Mouse (Mus musculus): Measurements from ENCODE around the gene Fras1. TPM values are rescaled to one million over a fixed set of nuclear protein-coding genes. Genes with fewer than 3 reads are reported as not detected.
A peak's percentile ranks its signal among the peaks of the same experiment; 100 is the strongest.

Fras1 gene
- polyA plus RNA-seq, 1 experiment from 2014 or later = 3.2 TPM

DNA sequence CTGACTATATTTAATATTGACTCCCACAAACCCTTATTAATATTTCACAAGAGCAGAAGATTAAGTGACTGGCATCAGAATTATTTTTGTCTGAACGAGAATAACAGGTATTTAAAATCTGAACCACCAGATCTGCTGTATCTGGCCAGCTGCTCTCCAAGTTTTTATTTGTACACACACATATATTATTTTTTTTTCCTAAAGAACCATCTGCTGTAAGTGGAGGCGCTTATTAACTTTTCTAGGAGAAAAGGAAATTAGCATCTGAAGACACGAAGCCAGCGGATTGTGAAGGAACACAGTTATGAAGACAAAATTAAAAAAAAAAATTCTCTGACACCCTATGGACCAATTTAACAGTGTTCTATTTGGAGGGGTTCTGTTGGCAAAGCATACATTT lies 43.4 kb downstream of the Fras1 start:
- WGBS = 78% methylated on average over 4 of the region's 4 CpGs
- Histone ChIP-seq H3K27ac (ENCODE audit: low read depth, low read length) (no peak overlapping the region), H3K4me2 (replicated peaks; ENCODE audit: low read depth) (no peak overlapping the region), H3K27me3 (replicated peaks; ENCODE audit: control insufficient read depth, insufficient read depth, low read length) (no peaks in the 10 kb centered on the region), H3K9ac (ENCODE audit: low read depth, low read length) (no peak overlapping the region), H3K4me3 (ENCODE audit: low read depth, low read length) (no peak overlapping the region), H3K9me3 (ENCODE audit: control insufficient read depth) (no peaks in the 10 kb centered on the region), H3K36me3 (ENCODE audit: control insufficient read depth, insufficient read depth) (no peaks in the 10 kb centered on the region), H3K4me1 (replicated peaks; ENCODE audit: control insufficient read depth, insufficient read depth, low read length) (no peaks in the 10 kb centered on the region)
- ATAC-seq = no peak
- no peak for TF ChIP-seq CTCF (IDR thresholded peaks at IDR 0.05; ENCODE audit: low read depth)

DNA sequence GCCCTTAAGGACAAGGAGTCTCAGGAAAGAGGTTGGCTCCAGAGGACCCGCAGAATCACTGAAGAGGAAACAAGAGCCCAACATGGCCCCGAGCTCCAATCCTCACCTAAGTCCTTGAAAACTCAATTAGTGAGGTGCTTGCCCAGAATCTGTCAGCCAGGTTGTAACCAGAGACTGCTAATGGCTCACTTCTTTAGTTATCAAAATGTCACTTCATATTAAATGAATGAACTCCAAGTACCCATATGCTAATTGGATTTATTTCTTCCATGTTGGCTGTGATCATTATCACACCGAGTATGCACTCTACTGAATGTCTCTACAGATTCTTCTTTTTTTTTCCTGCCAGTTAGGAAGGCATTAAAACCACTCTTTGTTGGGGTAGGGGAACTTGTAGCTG lies 47.8 kb downstream of the Fras1 start:
- Histone ChIP-seq H3K4me1 (replicated peaks; ENCODE audit: control insufficient read depth, insufficient read depth, low read length) (no peaks in the 10 kb centered on the region), H3K4me3 (ENCODE audit: low read depth, low read length) (no peak overlapping the region), H3K9ac (ENCODE audit: low read depth, low read length) (no peak overlapping the region), H3K27me3 (replicated peaks; ENCODE audit: control insufficient read depth, insufficient read depth, low read length) (no peaks in the 10 kb centered on the region), H3K36me3 (ENCODE audit: control insufficient read depth, insufficient read depth) (no peaks in the 10 kb centered on the region), H3K4me2 (replicated peaks; ENCODE audit: low read depth) (no peak overlapping the region), H3K27ac (ENCODE audit: low read depth, low read length) (no peak overlapping the region), H3K9me3 (ENCODE audit: control insufficient read depth) (no peaks in the 10 kb centered on the region)
- ATAC-seq = no peak
- no peak for TF ChIP-seq CTCF (IDR thresholded peaks at IDR 0.05; ENCODE audit: low read depth)
- 89% methylated on average over 3 of the region's 3 CpGs for WGBS

DNA sequence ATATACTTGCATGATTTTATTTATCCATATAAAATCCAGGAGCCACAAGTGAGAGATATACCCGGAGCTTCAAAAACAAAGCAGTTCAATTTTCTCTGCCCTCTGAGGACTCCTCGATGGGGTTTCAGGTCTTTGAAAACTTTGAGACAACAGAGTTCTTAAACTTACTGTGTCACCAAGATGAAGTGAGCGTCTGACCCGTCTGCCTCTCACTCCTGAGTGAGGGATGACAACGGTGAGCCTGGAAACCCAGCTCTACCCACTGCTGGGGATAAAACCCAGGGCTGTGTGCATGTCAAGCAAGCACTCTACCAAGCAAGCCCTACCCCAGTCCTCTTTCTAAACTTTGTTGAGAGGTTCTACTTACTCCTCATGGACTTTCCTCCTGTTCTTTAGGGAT lies 49.0 kb downstream of the Fras1 start:
- no peak for ATAC-seq

DNA sequence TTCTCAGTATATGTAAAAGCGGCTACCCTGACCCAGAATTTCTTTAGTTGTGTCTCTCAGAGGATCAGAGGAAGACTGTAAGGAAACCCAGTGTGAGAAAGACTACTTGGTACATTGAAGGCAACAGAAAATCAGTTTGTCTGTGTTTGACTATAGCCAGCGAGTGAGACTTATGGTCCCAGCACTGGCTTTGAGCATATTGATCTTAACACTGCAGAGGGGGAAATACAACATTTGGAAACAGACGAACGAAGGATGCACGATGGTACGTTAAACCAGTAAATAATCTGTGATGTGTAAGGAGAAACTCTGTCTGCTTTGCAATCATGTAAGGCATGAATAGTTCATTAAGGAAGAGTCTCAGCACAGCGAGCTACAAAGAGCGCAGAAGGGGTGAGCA lies 51.6 kb downstream of the Fras1 start:
- Histone ChIP-seq H3K27ac (ENCODE audit: low read depth, low read length) (no peak overlapping the region), H3K9ac (ENCODE audit: low read depth, low read length) (no peak overlapping the region), H3K36me3 (ENCODE audit: control insufficient read depth, insufficient read depth) (no peaks in the 10 kb centered on the region), H3K4me1 (replicated peaks; ENCODE audit: control insufficient read depth, insufficient read depth, low read length) (no peaks in the 10 kb centered on the region), H3K4me2 (replicated peaks; ENCODE audit: low read depth) (no peak overlapping the region), H3K9me3 (ENCODE audit: control insufficient read depth) (no peaks in the 10 kb centered on the region), H3K4me3 (ENCODE audit: low read depth, low read length) (no peak overlapping the region), H3K27me3 (replicated peaks; ENCODE audit: control insufficient read depth, insufficient read depth, low read length) (no peaks in the 10 kb centered on the region)
- TF ChIP-seq CTCF (IDR thresholded peaks at IDR 0.05; ENCODE audit: low read depth) = no peak
- no peak for ATAC-seq
- 97% methylated on average over 8 of the region's 8 CpGs for WGBS

More for the DNA sequence above, 49.0 kb downstream of the Fras1 start:
- H3K4me2 ChIP-seq (replicated peaks; ENCODE audit: low read depth) = no peak overlapping the region
- no peak for TF ChIP-seq CTCF (IDR thresholded peaks at IDR 0.05; ENCODE audit: low read depth)
- no peaks in the 10 kb centered on the region for H3K36me3 ChIP-seq (ENCODE audit: control insufficient read depth, insufficient read depth)
- H3K4me1 ChIP-seq (replicated peaks; ENCODE audit: control insufficient read depth, insufficient read depth, low read length) = no peaks in the 10 kb centered on the region
- no peaks in the 10 kb centered on the region for H3K27me3 ChIP-seq (replicated peaks; ENCODE audit: control insufficient read depth, insufficient read depth, low read length)
- WGBS = 90% methylated on average over 5 of the region's 5 CpGs
- H3K27ac ChIP-seq (ENCODE audit: low read depth, low read length) = no peak overlapping the region
- H3K9ac ChIP-seq (ENCODE audit: low read depth, low read length) = no peak overlapping the region
- H3K9me3 ChIP-seq (ENCODE audit: control insufficient read depth) = no peaks in the 10 kb centered on the region
- H3K4me3 ChIP-seq (ENCODE audit: low read depth, low read length) = no peak overlapping the region

- H3K9ac ChIP-seq (ENCODE audit: low read depth, low read length) = no peak overlapping the region
- whole genome bisulfite sequencing = 28% methylated on average over 13 of the region's 13 CpGs
- H3K36me3 ChIP-seq (ENCODE audit: control insufficient read depth, insufficient read depth) = no peaks in the 10 kb centered on the region
- H3K4me3 ChIP-seq (ENCODE audit: low read depth, low read length) = no peak overlapping the region
- no peak for ATAC-seq
- no peak for TF ChIP-seq CTCF (IDR thresholded peaks at IDR 0.05; ENCODE audit: low read depth)
- no peaks in the 10 kb centered on the region for H3K9me3 ChIP-seq (ENCODE audit: control insufficient read depth)
- H3K4me1 ChIP-seq (replicated peaks; ENCODE audit: control insufficient read depth, insufficient read depth, low read length) = no peaks in the 10 kb centered on the region
- peak overlapping the region; percentile 42 for H3K4me2 ChIP-seq (replicated peaks; ENCODE audit: low read depth)
- no peaks in the 10 kb centered on the region for H3K27me3 ChIP-seq (replicated peaks; ENCODE audit: control insufficient read depth, insufficient read depth, low read length)
- H3K27ac ChIP-seq (ENCODE audit: low read depth, low read length) = no peak overlapping the region
Observed at GRCm38 (mm10) chr5:96429532-96430141, 55.9 kb downstream of the Fras1 start.

DNA sequence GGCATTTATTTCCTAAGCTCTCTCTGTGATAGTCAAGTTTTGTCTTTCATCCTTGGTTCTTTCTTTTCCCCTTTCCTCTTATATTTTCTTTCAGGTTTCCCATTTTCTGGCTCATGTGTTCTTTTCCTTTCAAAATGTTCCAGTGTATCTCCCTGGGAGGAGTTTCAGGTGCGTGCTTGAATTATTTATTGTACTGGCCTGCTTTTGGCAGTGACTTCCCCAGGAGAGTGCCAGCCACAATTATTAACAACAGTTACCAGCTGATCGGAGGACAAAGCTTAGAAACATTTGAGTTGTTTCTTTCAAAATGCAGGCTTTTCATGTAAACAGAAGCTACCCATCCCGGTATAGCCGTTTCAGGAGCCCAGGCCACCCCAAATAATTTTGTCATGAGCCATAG lies 64.1 kb downstream of the Fras1 start:
- Histone ChIP-seq H3K9me3 (ENCODE audit: control insufficient read depth) (no peaks in the 10 kb centered on the region), H3K4me1 (replicated peaks; ENCODE audit: control insufficient read depth, insufficient read depth, low read length) (no peaks in the 10 kb centered on the region), H3K4me2 (replicated peaks; ENCODE audit: low read depth) (no peak overlapping the region), H3K27ac (ENCODE audit: low read depth, low read length) (no peak overlapping the region), H3K9ac (ENCODE audit: low read depth, low read length) (no peak overlapping the region), H3K36me3 (ENCODE audit: control insufficient read depth, insufficient read depth) (no peaks in the 10 kb centered on the region), H3K4me3 (ENCODE audit: low read depth, low read length) (no peak overlapping the region), H3K27me3 (replicated peaks; ENCODE audit: control insufficient read depth, insufficient read depth, low read length) (no peaks in the 10 kb centered on the region)
- 82% methylated on average over 4 of the region's 4 CpGs for WGBS
- TF ChIP-seq CTCF (IDR thresholded peaks at IDR 0.05; ENCODE audit: low read depth) = no peak
- no peak for ATAC-seq

DNA sequence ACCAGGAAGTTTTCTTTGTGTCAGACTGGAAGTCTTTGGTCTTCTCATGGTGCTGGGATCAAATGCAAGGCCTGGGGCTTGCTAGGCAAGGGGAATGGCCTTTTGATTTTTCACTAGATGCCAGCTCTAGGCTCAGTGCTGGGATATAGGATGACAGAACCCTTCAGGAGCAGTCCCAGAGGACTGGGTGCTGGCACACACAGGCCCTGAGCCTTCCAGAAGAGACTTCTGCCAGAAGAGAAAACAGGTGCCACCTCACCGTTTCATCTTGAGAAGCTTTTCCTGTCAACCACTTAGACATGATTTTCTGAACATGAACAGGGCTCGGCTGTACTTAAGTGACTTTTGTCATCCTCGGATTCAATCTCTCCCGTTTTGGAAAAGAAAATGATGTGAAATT lies 66.1 kb downstream of the Fras1 start:
- Histone ChIP-seq H3K27me3 (replicated peaks; ENCODE audit: control insufficient read depth, insufficient read depth, low read length) (no peaks in the 10 kb centered on the region), H3K36me3 (ENCODE audit: control insufficient read depth, insufficient read depth) (no peaks in the 10 kb centered on the region), H3K4me1 (replicated peaks; ENCODE audit: control insufficient read depth, insufficient read depth, low read length) (no peaks in the 10 kb centered on the region; the same call in 1 of the 2 replicates), H3K9ac (ENCODE audit: low read depth, low read length) (no peak overlapping the region), H3K27ac (ENCODE audit: low read depth, low read length) (no peak overlapping the region), H3K9me3 (ENCODE audit: control insufficient read depth) (no peaks in the 10 kb centered on the region), H3K4me3 (ENCODE audit: low read depth, low read length) (no peak overlapping the region), H3K4me2 (replicated peaks; ENCODE audit: low read depth) (no peak overlapping the region)
- 94% methylated on average over 4 of the region's 4 CpGs for WGBS
- no peak for TF ChIP-seq CTCF (IDR thresholded peaks at IDR 0.05; ENCODE audit: low read depth)
- ATAC-seq = no peak

Measured in intestine, postnatal 0 days (tissue).